Mouse (Mus musculus): ENCODE measurements at regions not wholly inside any gene's neighbourhood (a gene's known extent, or its start where the extent isn't known, plus 50 kb on each side); places are given as distances from the start of the nearest gene placed in this dataset.

DNA sequence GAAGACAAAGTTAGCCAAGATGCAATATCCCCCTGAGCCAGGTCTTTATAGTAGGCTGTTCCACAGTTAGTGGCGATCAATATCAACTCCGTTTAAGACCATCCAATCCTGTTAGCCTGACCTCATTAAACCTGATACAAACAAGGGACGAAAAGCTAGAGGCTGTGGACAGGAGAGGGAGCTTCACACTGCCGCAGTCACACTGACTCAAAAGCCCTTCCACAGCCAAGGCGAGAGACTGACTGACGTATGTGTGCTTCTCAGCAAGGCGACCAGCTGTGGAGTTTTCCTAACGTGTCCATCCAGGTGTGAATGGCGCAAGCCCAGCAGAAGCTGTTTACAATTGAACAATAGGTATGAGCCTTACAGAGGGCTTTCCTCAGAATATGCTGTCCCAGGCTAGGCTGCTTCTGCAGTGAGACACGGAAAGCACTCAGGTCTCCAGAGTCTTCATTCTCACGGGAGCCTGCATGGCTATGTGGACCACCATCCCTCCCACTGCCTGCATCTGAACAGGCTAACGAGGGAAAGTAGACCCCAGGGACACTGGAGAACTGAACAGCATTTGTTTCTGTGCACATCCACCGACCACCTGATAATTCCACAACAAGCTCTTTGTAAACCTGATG is 224.7 kb upstream of the Pgrmc2 start:
- Histone ChIP-seq H3K36me3 (ENCODE audit: control insufficient read depth, insufficient read depth, low read length) (no peaks in the 10 kb centered on the region), H3K4me3 (ENCODE audit: low read depth, low read length) (no peak overlapping the region), H3K9me3 (ENCODE audit: control insufficient read depth, low read depth, low read length) (no peaks in the 10 kb centered on the region), H3K4me1 (ENCODE audit: control insufficient read depth, insufficient read depth, low read length) (no peaks in the 10 kb centered on the region), H3K27me3 (ENCODE audit: control insufficient read depth, insufficient read depth, low read length) (no peaks in the 10 kb centered on the region), H3K9ac (replicated peaks; ENCODE audit: low read depth, low read length) (no peak overlapping the region), H3K27ac (ENCODE audit: low read length) (no peak overlapping the region), H3K4me2 (replicated peaks; ENCODE audit: low read depth, low read length) (no peak overlapping the region)
- no peak for ATAC-seq (ENCODE audit: insufficient number of reproducible peaks, insufficient read depth, low FRiP score, low read depth)
- WGBS, result 74% methylated on average over 13 of the region's 13 CpGs

DNA sequence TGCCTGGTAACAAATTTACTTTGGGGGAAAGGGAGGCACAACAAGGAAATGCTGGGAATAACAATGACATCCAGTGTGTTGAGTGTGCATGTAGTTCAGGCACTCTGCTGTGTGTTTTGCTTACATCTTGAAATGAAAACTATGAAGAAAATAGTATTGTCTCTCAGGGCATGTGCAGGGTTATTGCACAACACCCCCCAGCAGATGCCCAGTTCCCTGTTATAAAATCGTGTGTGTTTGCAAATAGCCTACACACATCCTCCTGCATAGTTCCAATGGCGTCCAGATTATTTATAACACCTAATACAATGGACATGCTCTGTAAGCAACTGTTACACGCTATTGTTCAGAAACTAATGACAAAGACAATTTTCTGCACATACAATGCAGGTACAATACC is 220.0 kb upstream of the Pgrmc2 start:
- ATAC-seq (ENCODE audit: insufficient number of reproducible peaks, insufficient read depth, low FRiP score, low read depth), result no peak
- Histone ChIP-seq H3K4me2 (replicated peaks; ENCODE audit: low read depth, low read length) (no peak overlapping the region), H3K27me3 (ENCODE audit: control insufficient read depth, insufficient read depth, low read length) (no peaks in the 10 kb centered on the region), H3K4me3 (ENCODE audit: low read depth, low read length) (no peak overlapping the region), H3K4me1 (ENCODE audit: control insufficient read depth, insufficient read depth, low read length) (no peaks in the 10 kb centered on the region), H3K36me3 (ENCODE audit: control insufficient read depth, insufficient read depth, low read length) (no peaks in the 10 kb centered on the region), H3K9me3 (ENCODE audit: control insufficient read depth, low read depth, low read length) (no peaks in the 10 kb centered on the region), H3K27ac (ENCODE audit: low read length) (no peak overlapping the region), H3K9ac (replicated peaks; ENCODE audit: low read depth, low read length) (no peak overlapping the region)
- WGBS, result 69% methylated on average over 3 of the region's 3 CpGs

DNA sequence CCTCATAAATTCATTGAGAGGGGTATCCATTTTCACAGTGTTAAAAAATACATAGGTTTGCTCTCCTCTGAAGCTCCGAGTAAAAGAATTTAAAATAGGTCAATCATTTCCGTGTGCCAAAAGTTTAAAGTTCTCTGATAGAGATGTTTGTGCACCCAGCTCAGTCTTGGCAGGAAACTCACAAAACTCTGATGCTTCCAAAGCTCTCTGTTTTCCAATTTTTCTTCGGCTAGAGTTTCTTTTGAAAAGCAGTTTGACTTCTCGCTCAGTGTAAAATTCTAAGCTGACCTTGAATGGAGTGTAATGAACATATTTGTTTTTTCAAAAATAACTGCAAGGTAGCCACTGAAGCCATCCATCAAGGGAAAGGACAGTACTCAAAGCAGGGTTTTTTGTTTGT is 215.9 kb upstream of the Pgrmc2 start:
- no peak for ATAC-seq (ENCODE audit: insufficient number of reproducible peaks, insufficient read depth, low FRiP score, low read depth)
- 46% methylated on average over 4 of the region's 4 CpGs for WGBS
- Histone ChIP-seq H3K27me3 (ENCODE audit: control insufficient read depth, insufficient read depth, low read length) (no peaks in the 10 kb centered on the region), H3K4me2 (replicated peaks; ENCODE audit: low read depth, low read length) (no peak overlapping the region), H3K9me3 (ENCODE audit: control insufficient read depth, low read depth, low read length) (no peaks in the 10 kb centered on the region), H3K4me3 (ENCODE audit: low read depth, low read length) (no peak overlapping the region), H3K9ac (replicated peaks; ENCODE audit: low read depth, low read length) (no peak overlapping the region), H3K36me3 (ENCODE audit: control insufficient read depth, insufficient read depth, low read length) (no peaks in the 10 kb centered on the region), H3K27ac (ENCODE audit: low read length) (no peak overlapping the region), H3K4me1 (ENCODE audit: control insufficient read depth, insufficient read depth, low read length) (peaks cover 4% of the 10 kb centered on the region; the same call in 1 of the 2 replicates)

DNA sequence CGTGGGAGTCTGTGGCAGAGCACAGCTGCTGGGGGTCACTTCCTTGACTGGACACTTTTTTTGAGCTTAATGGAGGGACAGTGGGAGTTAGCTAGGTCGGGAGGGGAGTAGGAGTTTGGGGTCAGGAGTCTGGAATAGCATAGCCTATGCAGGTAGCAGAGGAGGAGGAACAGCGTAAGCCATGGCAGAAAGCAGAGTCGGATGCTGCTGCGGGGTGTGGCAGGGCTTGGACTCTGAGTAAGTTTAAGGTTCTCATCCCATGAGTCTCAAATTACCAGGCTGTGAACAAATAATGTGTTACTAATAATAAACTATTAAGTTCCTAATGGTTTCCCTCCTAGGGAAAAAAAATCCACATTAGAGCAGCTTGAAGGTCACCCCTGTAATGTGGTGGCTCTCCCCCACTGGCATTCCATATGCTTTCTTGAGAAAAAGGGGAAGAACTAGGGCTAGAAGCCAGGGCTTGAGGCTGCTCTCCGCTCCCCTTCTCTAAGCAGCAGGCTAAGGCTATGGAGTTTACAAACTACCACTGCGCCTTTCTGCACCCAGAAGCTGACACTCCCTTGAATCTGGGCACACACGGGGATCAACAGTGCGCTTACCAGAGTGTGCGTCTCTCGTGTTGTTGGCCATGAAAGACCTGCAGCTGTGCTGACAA is 213.4 kb upstream of the Pgrmc2 start:
- Histone ChIP-seq H3K27ac (ENCODE audit: low read length) (no peak overlapping the region), H3K4me1 (ENCODE audit: control insufficient read depth, insufficient read depth, low read length) (peaks cover 4% of the 10 kb centered on the region; the same call in 1 of the 2 replicates), H3K36me3 (ENCODE audit: control insufficient read depth, insufficient read depth, low read length) (no peaks in the 10 kb centered on the region), H3K9me3 (ENCODE audit: control insufficient read depth, low read depth, low read length) (no peaks in the 10 kb centered on the region), H3K27me3 (ENCODE audit: control insufficient read depth, insufficient read depth, low read length) (no peaks in the 10 kb centered on the region), H3K9ac (replicated peaks; ENCODE audit: low read depth, low read length) (no peak overlapping the region), H3K4me3 (ENCODE audit: low read depth, low read length) (no peak overlapping the region), H3K4me2 (replicated peaks; ENCODE audit: low read depth, low read length) (no peak overlapping the region)
- no peak for ATAC-seq (ENCODE audit: insufficient number of reproducible peaks, insufficient read depth, low FRiP score, low read depth)
- 71% methylated on average over 11 of the region's 11 CpGs for WGBS

DNA sequence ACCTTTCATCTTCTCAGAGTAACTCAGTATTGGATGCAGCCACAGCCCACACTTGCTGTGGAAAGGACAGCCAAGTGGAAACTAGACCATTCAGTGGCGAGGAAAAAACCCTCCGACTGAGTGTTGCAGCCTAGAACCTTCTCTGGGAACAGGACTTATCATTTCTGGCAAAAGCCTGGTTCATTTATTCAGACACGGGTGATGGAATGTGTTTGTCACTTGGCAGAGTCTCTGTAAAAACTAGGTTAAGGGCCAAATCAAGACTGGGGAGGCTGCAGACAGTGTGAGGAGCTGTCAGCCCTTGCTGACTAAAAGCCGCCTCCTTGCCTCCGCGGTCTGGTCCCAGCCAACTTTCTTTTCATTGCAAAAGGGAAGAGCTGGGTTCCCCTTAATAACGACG is 212.3 kb upstream of the Pgrmc2 start:
- ATAC-seq (ENCODE audit: insufficient number of reproducible peaks, insufficient read depth, low FRiP score, low read depth), result no peak; the same call in 1 of the 2 replicates
- no peak overlapping the region for H3K4me2 ChIP-seq (replicated peaks; ENCODE audit: low read depth, low read length)
- H3K36me3 ChIP-seq (ENCODE audit: control insufficient read depth, insufficient read depth, low read length), result no peaks in the 10 kb centered on the region
- no peak overlapping the region for H3K9ac ChIP-seq (replicated peaks; ENCODE audit: low read depth, low read length)
- H3K27ac ChIP-seq (ENCODE audit: low read length), result no peak overlapping the region
- WGBS, result 41% methylated on average over 8 of the region's 8 CpGs
- peaks cover 4% of the 10 kb centered on the region; the same call in 1 of the 2 replicates for H3K4me1 ChIP-seq (ENCODE audit: control insufficient read depth, insufficient read depth, low read length)
- no peak overlapping the region for H3K4me3 ChIP-seq (ENCODE audit: low read depth, low read length)
- no peaks in the 10 kb centered on the region for H3K9me3 ChIP-seq (ENCODE audit: control insufficient read depth, low read depth, low read length)
- no peaks in the 10 kb centered on the region for H3K27me3 ChIP-seq (ENCODE audit: control insufficient read depth, insufficient read depth, low read length)

DNA sequence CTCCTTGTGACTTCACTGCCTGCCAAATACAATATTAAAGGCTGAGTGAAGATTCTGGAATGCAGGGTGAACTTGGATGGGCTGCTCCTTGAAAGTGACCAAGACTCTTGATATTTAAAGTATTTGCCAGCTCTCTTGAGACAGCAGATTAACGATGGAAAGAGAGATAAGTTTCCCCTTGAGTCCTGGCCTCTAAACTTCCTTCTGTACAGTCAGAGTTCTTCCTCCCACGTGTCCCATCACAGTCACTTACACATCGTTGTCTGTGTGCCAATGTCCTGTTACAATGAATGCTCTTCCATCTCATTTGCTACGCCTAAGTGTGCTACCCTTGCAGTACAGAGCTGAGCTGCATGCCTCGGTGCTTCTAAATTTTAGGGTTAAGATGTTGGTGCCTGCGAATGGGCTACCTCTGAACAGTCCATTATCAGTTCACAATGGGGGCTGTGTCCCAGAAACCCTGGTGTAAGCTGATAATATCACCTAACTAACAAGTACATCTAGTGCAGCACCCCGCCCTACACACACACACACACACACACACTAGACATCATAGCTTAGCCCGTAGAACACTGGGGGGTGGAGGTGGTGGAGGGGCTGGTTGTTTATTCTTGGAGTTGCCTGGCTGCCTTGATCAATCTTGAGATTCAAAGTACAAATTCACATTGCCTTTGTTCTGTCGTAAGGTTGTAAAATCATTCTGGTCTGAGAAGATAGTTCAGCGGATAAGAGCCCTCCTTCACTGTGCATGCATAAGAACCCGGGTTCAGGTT is 207.9 kb upstream of the Pgrmc2 start:
- Histone ChIP-seq H3K36me3 (ENCODE audit: control insufficient read depth, insufficient read depth, low read length) (no peaks in the 10 kb centered on the region), H3K4me1 (ENCODE audit: control insufficient read depth, insufficient read depth, low read length) (peaks cover 4% of the 10 kb centered on the region; the same call in 1 of the 2 replicates), H3K9me3 (ENCODE audit: control insufficient read depth, low read depth, low read length) (no peaks in the 10 kb centered on the region), H3K27me3 (ENCODE audit: control insufficient read depth, insufficient read depth, low read length) (no peaks in the 10 kb centered on the region), H3K27ac (ENCODE audit: low read length) (no peak overlapping the region), H3K9ac (replicated peaks; ENCODE audit: low read depth, low read length) (no peak overlapping the region), H3K4me3 (ENCODE audit: low read depth, low read length) (no peak overlapping the region), H3K4me2 (replicated peaks; ENCODE audit: low read depth, low read length) (no peak overlapping the region)
- 73% methylated on average over 11 of the region's 11 CpGs for WGBS
- ATAC-seq (ENCODE audit: insufficient number of reproducible peaks, insufficient read depth, low FRiP score, low read depth), result no peak

DNA sequence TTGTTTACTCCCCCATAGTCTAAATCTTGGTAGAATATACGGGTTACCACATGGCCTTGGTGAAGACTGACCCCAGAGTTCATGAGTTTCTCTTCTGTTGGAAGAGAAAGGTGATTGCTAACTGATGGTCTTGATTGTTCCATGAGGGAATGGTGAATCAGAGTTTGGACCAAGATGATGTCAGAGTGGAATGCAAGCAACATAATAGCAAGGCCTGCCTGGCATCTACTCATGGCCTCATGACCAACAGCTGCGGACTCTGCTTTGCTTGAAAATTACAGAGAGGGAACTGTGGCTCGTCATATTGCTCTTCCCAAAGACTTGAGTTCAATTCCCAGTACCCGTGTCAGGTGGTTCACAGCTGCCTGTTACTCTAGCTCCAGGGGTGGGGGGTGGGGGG is 205.9 kb upstream of the Pgrmc2 start:
- Histone ChIP-seq H3K4me1 (ENCODE audit: control insufficient read depth, insufficient read depth, low read length) (peaks cover 18% of the 10 kb centered on the region; the same call in 1 of the 2 replicates), H3K9ac (replicated peaks; ENCODE audit: low read depth, low read length) (no peak overlapping the region), H3K27ac (ENCODE audit: low read length) (no peak overlapping the region), H3K4me3 (ENCODE audit: low read depth, low read length) (no peak overlapping the region), H3K36me3 (ENCODE audit: control insufficient read depth, insufficient read depth, low read length) (no peaks in the 10 kb centered on the region), H3K27me3 (ENCODE audit: control insufficient read depth, insufficient read depth, low read length) (no peaks in the 10 kb centered on the region), H3K4me2 (replicated peaks; ENCODE audit: low read depth, low read length) (no peak overlapping the region), H3K9me3 (ENCODE audit: control insufficient read depth, low read depth, low read length) (no peaks in the 10 kb centered on the region)
- 82% methylated on average over 4 of the region's 4 CpGs for WGBS
- ATAC-seq (ENCODE audit: insufficient number of reproducible peaks, insufficient read depth, low FRiP score, low read depth), result no peak

DNA sequence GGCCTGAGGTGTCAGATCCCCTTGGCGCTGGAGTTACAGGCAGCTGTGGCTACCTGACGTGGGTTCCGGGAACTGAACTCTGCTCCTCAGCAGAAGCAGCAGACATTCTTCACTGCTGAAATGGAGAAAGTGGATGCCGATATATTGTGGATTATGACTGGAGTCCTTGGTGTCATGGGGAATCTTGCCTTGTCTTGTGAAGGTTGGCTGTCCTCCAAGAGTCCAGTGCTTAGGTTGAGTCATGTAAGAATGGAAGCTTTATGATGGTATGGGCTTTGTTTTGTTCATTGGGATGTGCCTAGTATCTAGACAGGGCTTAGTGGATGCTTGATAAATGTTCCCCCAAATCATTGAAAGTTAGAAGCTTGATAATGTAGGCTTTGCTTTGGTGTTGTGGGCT is 205.2 kb upstream of the Pgrmc2 start:
- Histone ChIP-seq H3K27me3 (ENCODE audit: control insufficient read depth, insufficient read depth, low read length) (no peaks in the 10 kb centered on the region), H3K9ac (replicated peaks; ENCODE audit: low read depth, low read length) (no peak overlapping the region), H3K4me2 (replicated peaks; ENCODE audit: low read depth, low read length) (no peak overlapping the region), H3K9me3 (ENCODE audit: control insufficient read depth, low read depth, low read length) (no peaks in the 10 kb centered on the region), H3K4me3 (ENCODE audit: low read depth, low read length) (no peak overlapping the region), H3K4me1 (ENCODE audit: control insufficient read depth, insufficient read depth, low read length) (peaks cover 19% of the 10 kb centered on the region; the same call in 1 of the 2 replicates), H3K27ac (ENCODE audit: low read length) (no peak overlapping the region), H3K36me3 (ENCODE audit: control insufficient read depth, insufficient read depth, low read length) (no peaks in the 10 kb centered on the region)
- WGBS, result 95% methylated on average over 4 of the region's 4 CpGs
- ATAC-seq (ENCODE audit: insufficient number of reproducible peaks, insufficient read depth, low FRiP score, low read depth), result no peak

Data from stomach, embryonic 14.5 days (tissue).